Mouse (Mus musculus) megakaryocyte progenitor cell, adult 5-6 weeks (primary cell): ENCODE measurements at regions not wholly inside any gene's neighbourhood (a gene's known extent, or its start where the extent isn't known, plus 50 kb on each side); places are given as distances from the start of the nearest gene placed in this dataset.
"Not testable (repeated sequence)": the region's sequence is repeated elsewhere in the genome, so short reads cannot be mapped to it uniquely, and the experiment has no call there.

Experiments
- ATAC-seq: replicated peaks from 2 replicates; pipeline ENCODE4 v1.8.0; 2016; ENCODE audit warnings: mild to moderate bottlenecking, moderate TSS enrichment, inconsistent platforms; ENCODE audit not compliant: poor library complexity

- not testable (repeated sequence) for ATAC-seq
These were observed 80.8 kb upstream of the Gm15446 start for GRCm38 (mm10) chr5:109842186-109842978.

GRCm38 (mm10) chr5:109844236-109844635 lies 79.0 kb upstream of the Gm15446 start:
- ATAC-seq, result peak; percentile 49

- ATAC-seq, result peak; percentile 98
These were observed 78.4 kb upstream of the Gm15446 start for GRCm38 (mm10) chr5:109844753-109845186.

- ATAC-seq, result not testable (repeated sequence)
These were observed 72.0 kb upstream of the Gm15446 start for GRCm38 (mm10) chr5:109851225-109851624.

- no peak for ATAC-seq
These were observed 62.8 kb upstream of the Gm15446 start for GRCm38 (mm10) chr5:109860402-109860801.

- not testable (repeated sequence) for ATAC-seq
These were observed 58.7 kb upstream of the Gm15446 start for GRCm38 (mm10) chr5:109864517-109864916.

GRCm38 (mm10) chr5:109865628-109866027 lies 57.6 kb upstream of the Gm15446 start:
- no peak for ATAC-seq

GRCm38 (mm10) chr5:109866337-109867126 lies 56.7 kb upstream of the Gm15446 start:
- ATAC-seq, result peak; percentile 98

GRCm38 (mm10) chr5:109867221-109867620 lies 56.0 kb upstream of the Gm15446 start:
- not testable (repeated sequence) for ATAC-seq
